Mouse (Mus musculus) cerebellum, adult 2 months (tissue): Measurements from ENCODE around the gene Lrrk1.

Experiments used
- CTCF ChIP-seq: fragments of 200-500 bp; IDR thresholded peaks from 2 replicates; pipeline ENCODE4 v1.5.1; 2011; ENCODE audit warnings: low read depth, mild to moderate bottlenecking, control low read depth, low read length, moderate library complexity, borderline replicate concordance; ENCODE audit not compliant: insufficient read depth
- POLR2A ChIP-seq: fragments of 200-500 bp; IDR thresholded peaks from 2 replicates; pipeline ENCODE4 v1.6.1; 2011; ENCODE audit warnings: low read length, control low read depth, borderline replicate concordance; ENCODE audit not compliant: insufficient read depth

- TF ChIP-seq POLR2A = no peak
- TF ChIP-seq CTCF = no peak
These were observed 160.1 kb downstream of the Lrrk1 start for GRCm38 (mm10) chr7:66227814-66228609.
